In the genomic region with DNA sequence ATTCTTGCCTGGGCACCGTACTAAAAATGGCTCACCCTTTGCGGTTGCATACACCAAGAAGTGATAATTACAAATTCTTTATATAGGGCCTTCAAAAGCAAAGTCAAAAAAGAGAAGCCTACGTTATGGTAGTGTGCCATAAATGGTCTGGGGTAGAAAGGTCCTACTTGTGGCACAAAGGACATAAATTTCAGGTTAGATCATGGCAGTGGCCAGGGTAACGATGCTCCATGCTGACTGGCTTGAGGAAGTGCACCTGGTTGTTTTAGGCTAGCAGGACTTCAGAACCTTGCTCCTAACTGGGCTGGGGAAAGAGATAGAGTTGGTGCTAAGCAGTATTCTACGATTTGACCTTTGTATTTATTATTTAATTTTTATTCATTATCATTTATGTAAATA, we compare ENCODE assay signal across 8 mouse cellular contexts. TPM values are rescaled to one million over a fixed set of nuclear protein-coding genes. Genes with fewer than 3 reads are reported as not detected.
DNase-seq lines count a peak whose midpoint lies in the region; ATAC-seq lines count a peak whose summit lies in the region.

No protein-coding gene starts in this region.

- H3K9ac ChIP-seq in neural tube, embryonic 11.5 days (ENCODE audit: low read length) = peak overlapping the region; percentile 80; the same call in 1 of the 2 replicates
- peak overlapping the region; percentile 80 for H3K9ac ChIP-seq in forebrain, embryonic 13.5 days
- peak overlapping the region; percentile 88 for H3K9ac ChIP-seq in liver, embryonic 11.5 days (ENCODE audit: low read depth, low read length)
- no peak overlapping the region; the same call in 1 of the 2 replicates for H3K9ac ChIP-seq in stomach, embryonic 15.5 days

- peak; percentile 58; the same call in 1 of the 2 replicates for ATAC-seq in neural tube, embryonic 11.5 days (ENCODE audit: insufficient read depth, low FRiP score, low TSS enrichment)
- ATAC-seq in forebrain, embryonic 13.5 days = peak; percentile 46; the same call in 1 of the 2 replicates
- ATAC-seq in liver, embryonic 11.5 days (replicated peaks; ENCODE audit: low FRiP score) = no peak
- ATAC-seq in stomach, embryonic 15.5 days (ENCODE audit: insufficient read depth, low FRiP score, low read depth) = peak; percentile 36; the same call in 1 of the 2 replicates

- 29% methylated on average over 5 of the region's 5 CpGs for WGBS in neural tube, embryonic 11.5 days
- WGBS in forebrain, embryonic 13.5 days = 33% methylated on average over 5 of the region's 5 CpGs
- WGBS in liver, embryonic 11.5 days = 34% methylated on average over 5 of the region's 5 CpGs
- WGBS in stomach, embryonic 15.5 days = 17% methylated on average over 5 of the region's 5 CpGs

- no peaks in the 10 kb centered on the region for H3K9me3 ChIP-seq in neural tube, embryonic 11.5 days (ENCODE audit: control insufficient read depth, low read length)
- H3K9me3 ChIP-seq in forebrain, embryonic 13.5 days (replicated peaks) = no peaks in the 10 kb centered on the region
- H3K9me3 ChIP-seq in liver, embryonic 11.5 days (ENCODE audit: control insufficient read depth, low read length) = no peaks in the 10 kb centered on the region
- H3K9me3 ChIP-seq in stomach, embryonic 15.5 days = no peaks in the 10 kb centered on the region

- no peaks in the 10 kb centered on the region; the same call in 1 of the 2 replicates for H3K36me3 ChIP-seq in neural tube, embryonic 11.5 days (ENCODE audit: control insufficient read depth, insufficient read depth, low read length)
- H3K36me3 ChIP-seq in forebrain, embryonic 13.5 days (ENCODE audit: poor library complexity, severe bottlenecking) = peaks cover 13% of the 10 kb centered on the region; the same call in 1 of the 2 replicates
- H3K36me3 ChIP-seq in liver, embryonic 11.5 days (ENCODE audit: control insufficient read depth, insufficient read depth, low read length) = peaks cover 7% of the 10 kb centered on the region; the same call in 1 of the 2 replicates
- H3K36me3 ChIP-seq in stomach, embryonic 15.5 days = peaks cover under 1% of the 10 kb centered on the region; the same call in 1 of the 2 replicates

- no peak overlapping the region for H3K27ac ChIP-seq in neural tube, embryonic 11.5 days (ENCODE audit: low read depth, low read length)
- H3K27ac ChIP-seq in forebrain, embryonic 13.5 days = no peak overlapping the region
- no peak overlapping the region for H3K27ac ChIP-seq in liver, embryonic 11.5 days (ENCODE audit: low read depth, low read length)
- peak overlapping the region; percentile 95; the same call in 1 of the 2 replicates for H3K27ac ChIP-seq in stomach, embryonic 15.5 days

- no peak for DNase-seq in neural tube, embryonic 11.5 days (ENCODE audit: low spot score)
- DNase-seq in neural tube, embryonic 10.5 days (ENCODE audit: extremely low spot score, low spot score) = no peak
- DNase-seq in liver, embryonic 11.5 days (ENCODE audit: low spot score) = no peak
- no peak for DNase-seq in spleen, adult 12 weeks (ENCODE audit: low spot score)
- DNase-seq in adrenal gland, postnatal 25 days = no peak
- DNase-seq in frontal cortex, postnatal 36 days (ENCODE audit: low spot score in 2 of 2) = no peak

- H3K4me3 ChIP-seq in neural tube, embryonic 11.5 days (ENCODE audit: low read depth, low read length) = peak overlapping the region; percentile 76
- H3K4me3 ChIP-seq in forebrain, embryonic 13.5 days = peak overlapping the region; percentile 60
- peak overlapping the region; percentile 92 for H3K4me3 ChIP-seq in liver, embryonic 11.5 days (ENCODE audit: low read depth, low read length)
- H3K4me3 ChIP-seq in stomach, embryonic 15.5 days (replicated peaks) = peak overlapping the region; percentile 95

- H3K4me2 ChIP-seq in neural tube, embryonic 11.5 days (ENCODE audit: low read depth) = peak overlapping the region; percentile 81
- H3K4me2 ChIP-seq in forebrain, embryonic 13.5 days = peak overlapping the region; percentile 75
- peak overlapping the region; percentile 84 for H3K4me2 ChIP-seq in liver, embryonic 11.5 days
- H3K4me2 ChIP-seq in stomach, embryonic 15.5 days = peak overlapping the region; percentile 71

- no peaks in the 10 kb centered on the region for H3K4me1 ChIP-seq in neural tube, embryonic 11.5 days (ENCODE audit: control insufficient read depth, insufficient read depth, low read length)
- H3K4me1 ChIP-seq in forebrain, embryonic 13.5 days = peaks cover 15% of the 10 kb centered on the region
- H3K4me1 ChIP-seq in liver, embryonic 11.5 days (replicated peaks; ENCODE audit: control insufficient read depth, insufficient read depth, low read length) = 0 out of 2 replicates have a peak, but pooled peaks cover 3% of the 10 kb centered on the region
- peaks cover 2% of the 10 kb centered on the region; the same call in 1 of the 2 replicates for H3K4me1 ChIP-seq in stomach, embryonic 15.5 days

- no peaks in the 10 kb centered on the region for H3K27me3 ChIP-seq in neural tube, embryonic 11.5 days (ENCODE audit: control insufficient read depth, insufficient read depth, low read length)
- H3K27me3 ChIP-seq in forebrain, embryonic 13.5 days = no peaks in the 10 kb centered on the region
- no peaks in the 10 kb centered on the region for H3K27me3 ChIP-seq in liver, embryonic 11.5 days (replicated peaks; ENCODE audit: control insufficient read depth, insufficient read depth, low read length)
- H3K27me3 ChIP-seq in stomach, embryonic 15.5 days (replicated peaks) = no peaks in the 10 kb centered on the region

RNA-seq across cellular contexts. Expression of a gene that starts 0.4 kb away (rescaled TPM):
- 49.8 and 51.3 TPM in 2 replicates for polyA plus RNA-seq in neural tube, embryonic 11.5 days (2014; fragmentation: Nextera tagmentation; extraction: Ambion mirVana)
- polyA plus RNA-seq in forebrain, embryonic 13.5 days (2015; fragmentation: Nextera tagmentation; extraction: Ambion mirVana) = 45.4 and 51.9 TPM in 2 replicates
- 65.9 and 72.1 TPM in 2 replicates for polyA plus RNA-seq in liver, embryonic 11.5 days (2014; fragmentation: Nextera tagmentation; extraction: Ambion mirVana)
- 76.3 and 88.5 TPM in 2 replicates for polyA plus RNA-seq in stomach, embryonic 15.5 days (2015; fragmentation: Nextera tagmentation; extraction: Ambion mirVana)
- total RNA-seq in adrenal gland, postnatal 25 days (2021) = 53.2 and 61.0 TPM in 2 replicates

RNA-seq across cellular contexts. Expression of a gene that starts 46.0 kb away (rescaled TPM):
- 74.6 and 74.8 TPM in 2 replicates for polyA plus RNA-seq in neural tube, embryonic 11.5 days (2014; fragmentation: Nextera tagmentation; extraction: Ambion mirVana)
- 43.2 and 47.2 TPM in 2 replicates for polyA plus RNA-seq in forebrain, embryonic 13.5 days (2015; fragmentation: Nextera tagmentation; extraction: Ambion mirVana)
- polyA plus RNA-seq in liver, embryonic 11.5 days (2014; fragmentation: Nextera tagmentation; extraction: Ambion mirVana) = 66.9 and 76.4 TPM in 2 replicates
- 44.7 and 45.7 TPM in 2 replicates for polyA plus RNA-seq in stomach, embryonic 15.5 days (2015; fragmentation: Nextera tagmentation; extraction: Ambion mirVana)
- total RNA-seq in adrenal gland, postnatal 25 days (2021) = 51.5 and 55.6 TPM in 2 replicates
